8 mouse cellular contexts compared by ENCODE assay signal in the genomic region with DNA sequence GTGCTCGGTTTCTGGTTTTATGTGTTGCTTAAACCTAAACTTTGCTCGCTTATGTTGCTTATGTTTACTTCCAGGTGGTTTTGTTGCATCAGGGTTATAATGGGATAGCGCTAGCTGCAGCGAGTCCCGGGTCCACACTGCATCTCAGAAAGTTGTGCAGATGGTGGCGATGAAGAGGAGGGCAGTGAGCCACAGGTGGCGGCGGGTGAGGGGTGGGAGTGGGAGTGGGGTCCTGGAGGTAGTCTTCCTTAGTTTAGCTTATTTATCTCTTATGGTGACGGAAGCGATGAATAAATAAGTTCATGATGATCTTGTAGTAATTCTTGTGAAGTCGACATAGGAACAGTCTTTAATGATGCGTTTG. TPM values are rescaled to one million over a fixed set of nuclear protein-coding genes. Genes with fewer than 3 reads are reported as not detected.
DNase-seq lines count a peak whose midpoint lies in the region; ATAC-seq and TF ChIP-seq lines count a peak whose summit lies in the region.

No protein-coding gene starts in this region.

- peak overlapping the region; percentile 90 for H3K4me3 ChIP-seq in heart, embryonic 16.5 days (ENCODE audit: low read length)
- H3K4me3 ChIP-seq in ES-E14 (ENCODE audit: insufficient read depth in 1 of 2, low read depth in 1 of 2, low read length in 2 of 2, poor library complexity in 1 of 2, severe bottlenecking in 1 of 2), result peak overlapping the region; percentile 90 to 91
- H3K4me3 ChIP-seq in hindbrain, embryonic 10.5 days, result peak overlapping the region; percentile 90

- no peaks in the 10 kb centered on the region for H3K27me3 ChIP-seq in heart, embryonic 16.5 days (ENCODE audit: control insufficient read depth, insufficient read depth, low read length)
- no peaks in the 10 kb centered on the region for H3K27me3 ChIP-seq in hindbrain, embryonic 10.5 days (ENCODE audit: insufficient read depth, poor library complexity, severe bottlenecking)

- H3K4me2 ChIP-seq in heart, embryonic 16.5 days (ENCODE audit: low read depth, low read length), result peak overlapping the region; percentile 82

- H3K36me3 ChIP-seq in heart, embryonic 16.5 days (ENCODE audit: control insufficient read depth, insufficient read depth), result no peaks in the 10 kb centered on the region
- no peaks in the 10 kb centered on the region for H3K36me3 ChIP-seq in ES-E14 (ENCODE audit: control insufficient read depth, insufficient read depth, low read length, poor library complexity, severe bottlenecking)
- H3K36me3 ChIP-seq in hindbrain, embryonic 10.5 days, result no peaks in the 10 kb centered on the region

- H3K27ac ChIP-seq in heart, embryonic 16.5 days (ENCODE audit: low read length), result no peak overlapping the region
- H3K27ac ChIP-seq in ES-E14 (ENCODE audit: insufficient read depth, low read depth, low read length, poor library complexity, severe bottlenecking), result no peak overlapping the region
- H3K27ac ChIP-seq in hindbrain, embryonic 10.5 days, result peak overlapping the region; percentile 89; the same call in 1 of the 2 replicates

- peak overlapping the region; percentile 84 for H3K9ac ChIP-seq in heart, embryonic 16.5 days (ENCODE audit: low read length)
- peak overlapping the region; percentile 85 for H3K9ac ChIP-seq in ES-E14 (ENCODE audit: insufficient read depth, low read depth, low read length, poor library complexity, severe bottlenecking)

- no peak for DNase-seq in heart, postnatal 4 days
- DNase-seq in ES-E14 (ENCODE audit: low read depth, low spot score), result peak; percentile 16
- DNase-seq in hindbrain, embryonic 10.5 days (ENCODE audit: low spot score), result no peak
- DNase-seq in frontal cortex, adult 2 months (ENCODE audit: extremely low spot score in 1 of 2, low spot score in 1 of 2), result no peak
- DNase-seq in spleen, adult 12 weeks (ENCODE audit: low spot score), result no peak
- DNase-seq in layer of hippocampus, adult 11-12 months (ENCODE audit: low spot score), result no peak

- no peaks in the 10 kb centered on the region for H3K9me3 ChIP-seq in heart, embryonic 16.5 days (replicated peaks; ENCODE audit: control insufficient read depth, low read length)
- H3K9me3 ChIP-seq in ES-E14 (ENCODE audit: control insufficient read depth, insufficient read depth, low read depth, low read length), result no peaks in the 10 kb centered on the region
- no peaks in the 10 kb centered on the region for H3K9me3 ChIP-seq in hindbrain, embryonic 10.5 days

- peaks cover 18% of the 10 kb centered on the region for H3K4me1 ChIP-seq in heart, embryonic 16.5 days (ENCODE audit: control insufficient read depth, insufficient read depth, low read length)
- H3K4me1 ChIP-seq in ES-E14 (ENCODE audit: control insufficient read depth in 2 of 2, insufficient read depth in 2 of 2, low read length in 2 of 2, poor library complexity in 1 of 2), result peaks cover 4 to 7% of the 10 kb centered on the region in 2 experiments; a peak in 2 of 4 replicates
- peaks cover 27% of the 10 kb centered on the region for H3K4me1 ChIP-seq in hindbrain, embryonic 10.5 days (replicated peaks)

- ATAC-seq in heart, embryonic 16.5 days (replicated peaks; ENCODE audit: extremely low read depth, insufficient read depth, low FRiP score), result no peak
- 0 out of 2 replicates have a peak, but pooled peaks have one; percentile 2 for ATAC-seq in megakaryocyte progenitor cell, adult 5-6 weeks (replicated peaks; ENCODE audit: poor library complexity)

- 8% methylated on average over 12 of the region's 12 CpGs for WGBS in heart, embryonic 16.5 days
- 14% methylated on average over 12 of the region's 12 CpGs for WGBS in hindbrain, embryonic 10.5 days

- in situ Hi-C loops in ES-E14 (cut with MboI; ENCODE audit: low sequenced_read_pairs in 2 of 2, unreplicated experiment in 2 of 2), result no loop called here

TF ChIP-seq in ES-E14, 5 proteins besides CTCF, POLR2A, EP300 and RAD21:
- no peak for TF ChIP-seq CHD2 (IDR thresholded peaks at IDR 0.05; ENCODE audit: low read depth, low read length)
- TF ChIP-seq ZC3H11A (IDR thresholded peaks at IDR 0.05; ENCODE audit: borderline replicate concordance, low read depth, low read length), result no peak
- no peak for TF ChIP-seq MAFK (IDR thresholded peaks at IDR 0.05; ENCODE audit: insufficient read depth, low read depth, low read length)
- TF ChIP-seq HCFC1 (IDR thresholded peaks at IDR 0.05; ENCODE audit: borderline replicate concordance, insufficient read depth, low read length), result no peak
- no peak for TF ChIP-seq ZNF384 (IDR thresholded peaks at IDR 0.05; ENCODE audit: low read depth, low read length)

RNA-seq across cellular contexts. Expression of a gene that starts 0.8 kb away (rescaled TPM):
- 20.9 and 22.2 TPM in 2 replicates for polyA plus RNA-seq in heart, embryonic 16.5 days (2015; fragmentation: Nextera tagmentation; extraction: Ambion mirVana)
- total RNA-seq in heart, postnatal 4 days (2021), result 10 to 100 TPM; 30.5 to 34.0 TPM
- total RNA-seq in ES-E14 (2012; rRNA removed), result 67.7 and 90.1 TPM in 2 replicates
- polyA plus RNA-seq in hindbrain, embryonic 10.5 days (2016; fragmentation: Nextera tagmentation; extraction: Ambion mirVana), result 38.5 and 40.3 TPM in 2 replicates
- total RNA-seq in megakaryocyte progenitor cell, adult 5-6 weeks (2015), result 26.1 and 33.6 TPM in 2 replicates
- 22.1 and 29.4 TPM in 2 replicates for total RNA-seq in megakaryocyte progenitor cell, adult 5-6 weeks (2017)
- 42.4 and 45.8 TPM in 2 replicates for polyA plus RNA-seq in frontal cortex, adult 2 months (2012; rRNA removed)

RNA-seq across cellular contexts. Expression of a gene that starts 28.9 kb away (rescaled TPM):
- polyA plus RNA-seq in heart, embryonic 16.5 days (2015; fragmentation: Nextera tagmentation; extraction: Ambion mirVana), result 12.4 and 14.9 TPM in 2 replicates
- 1 to 10 TPM; 5.8 to 6.4 TPM for total RNA-seq in heart, postnatal 4 days (2021)
- 24.5 and 28.3 TPM in 2 replicates for total RNA-seq in ES-E14 (2012; rRNA removed)
- polyA plus RNA-seq in hindbrain, embryonic 10.5 days (2016; fragmentation: Nextera tagmentation; extraction: Ambion mirVana), result 45.6 TPM in 2 replicates
- total RNA-seq in megakaryocyte progenitor cell, adult 5-6 weeks (2015), result 9.9 and 12.1 TPM in 2 replicates
- total RNA-seq in megakaryocyte progenitor cell, adult 5-6 weeks (2017), result 9.3 and 9.4 TPM in 2 replicates
- polyA plus RNA-seq in frontal cortex, adult 2 months (2012; rRNA removed), result 20.8 and 21.8 TPM in 2 replicates
